Mouse (Mus musculus) intestine, embryonic 14.5 days (tissue): Measurements from ENCODE around the gene Nlrx1. TPM values are rescaled to one million over a fixed set of nuclear protein-coding genes. Genes with fewer than 3 reads are reported as not detected.

ENCODE experiments used
- ATAC-seq: fragments of 200-750 bp; cut with Nextera tagmentation; replicated peaks from 2 replicates; pipeline ENCODE4 v1.8.0; 2017; ENCODE audit warnings: low read depth, moderate number of reproducible peaks, moderate TSS enrichment, moderate library complexity; ENCODE audit not compliant: low FRiP score, low TSS enrichment
- DNase-seq: peaks from one replicate; pipeline ENCODE4 v3.0.0-alpha.2; 2018; ENCODE audit warnings: low spot score
- H3K27ac ChIP-seq: fragments of 300-500 bp; sonication (generic); 2 replicates; pipeline ENCODE4 v1.5.1; 2014; ENCODE audit warnings: low read depth, mild to moderate bottlenecking, control low read depth
- H3K27me3 ChIP-seq: fragments of 300-500 bp; sonication (generic); replicated peaks from 2 replicates; pipeline ENCODE4 v1.6.1; 2014; ENCODE audit warnings: low read length, control low read depth; ENCODE audit not compliant: control insufficient read depth, insufficient read depth
- H3K36me3 ChIP-seq: fragments of 300-500 bp; sonication (generic); 2 replicates; pipeline ENCODE4 v1.6.1; 2014; ENCODE audit warnings: low read length, control low read depth; ENCODE audit not compliant: control insufficient read depth, insufficient read depth
- H3K4me1 ChIP-seq: fragments of 300-500 bp; sonication (generic); replicated peaks from 2 replicates; pipeline ENCODE4 v1.6.1; 2014; ENCODE audit warnings: low read length, control low read depth, mixed read lengths; ENCODE audit not compliant: control insufficient read depth, insufficient read depth
- H3K4me2 ChIP-seq: fragments of 300-500 bp; sonication (generic); 2 replicates; pipeline ENCODE4 v1.6.1; 2014; ENCODE audit warnings: low read length
- H3K4me3 ChIP-seq: fragments of 300-500 bp; sonication (generic); 2 replicates; pipeline ENCODE4 v1.5.1; 2014; ENCODE audit warnings: low read depth, low read length, control low read depth, mixed read lengths
- H3K9ac ChIP-seq: fragments of 300-500 bp; sonication (generic); 2 replicates; pipeline ENCODE4 v1.6.1; 2014; ENCODE audit warnings: mild to moderate bottlenecking, low read length
- H3K9me3 ChIP-seq: fragments of 300-500 bp; sonication (generic); 2 replicates; pipeline ENCODE4 v1.6.1; 2016; ENCODE audit warnings: low read length, control low read depth; ENCODE audit not compliant: control insufficient read depth
- WGBS: fragments of 180-500 bp; shearing (Covaris S2); extraction: QIAGEN DNeasy Blood & Tissue Kit; methylation state at CpG from one replicate; pipeline ENCODE4 v1.1.7; 2014; 5-methylcytosine and 5-hydroxymethylcytosine counted together
- polyA plus RNA-seq: library from polyadenylated mRNA; unstranded; fragments of >200 nt; fragmentation: Nextera tagmentation; extraction: Ambion mirVana; gene quantifications from 2 replicates; pipeline ENCODE4 v1.2.1, GENCODE M21; 2014

The Nlrx1 gene
- polyA plus RNA-seq, 1 experiment from 2014 or later: 7.0 TPM

GRCm38 (mm10) chr9:44249181-44250146 lies 18.9 kb downstream of the Nlrx1 start:
- no peak overlapping the region for H3K4me3 ChIP-seq
- WGBS: 48% methylated on average over 26 of the region's 26 CpGs
- no peaks in the 10 kb centered on the region for H3K27me3 ChIP-seq
- H3K4me1 ChIP-seq: peaks cover 4% of the 10 kb centered on the region; the same call in 1 of the 2 replicates
- H3K27ac ChIP-seq: no peak overlapping the region
- H3K36me3 ChIP-seq: no peaks in the 10 kb centered on the region
- ATAC-seq (peak; percentile 80), DNase-seq (peak; percentile 73)
- no peaks in the 10 kb centered on the region for H3K9me3 ChIP-seq
- H3K4me2 ChIP-seq: no peak overlapping the region
- no peak overlapping the region for H3K9ac ChIP-seq

GRCm38 (mm10) chr9:44247907-44248306 lies 20.5 kb downstream of the Nlrx1 start:
- Histone ChIP-seq H3K36me3 (no peaks in the 10 kb centered on the region), H3K4me2 (no peak overlapping the region), H3K9ac (no peak overlapping the region), H3K4me3 (no peak overlapping the region), H3K27me3 (no peaks in the 10 kb centered on the region), H3K9me3 (no peaks in the 10 kb centered on the region), H3K27ac (no peak overlapping the region), H3K4me1 (no peaks in the 10 kb centered on the region; the same call in 1 of the 2 replicates)
- DNase-seq (no peak), ATAC-seq (no peak)
- WGBS: 71% methylated on average over 6 of the region's 6 CpGs

- Histone ChIP-seq H3K9me3 (no peaks in the 10 kb centered on the region), H3K27ac (no peak overlapping the region), H3K9ac (no peak overlapping the region), H3K4me2 (no peak overlapping the region), H3K36me3 (no peaks in the 10 kb centered on the region), H3K27me3 (no peaks in the 10 kb centered on the region), H3K4me3 (no peak overlapping the region), H3K4me1 (0 out of 2 replicates have a peak, but pooled peaks cover 3% of the 10 kb centered on the region)
- 58% methylated on average over 2 of the region's 2 CpGs for WGBS
- ATAC-seq (no peak), DNase-seq (no peak)
These were observed 24.8 kb downstream of the Nlrx1 start for GRCm38 (mm10) chr9:44243621-44244020.

- no peak for DNase-seq
- no peak for ATAC-seq
- Histone ChIP-seq H3K4me3 (no peak overlapping the region), H3K4me2 (no peak overlapping the region), H3K27ac (no peak overlapping the region), H3K27me3 (no peaks in the 10 kb centered on the region), H3K9me3 (no peaks in the 10 kb centered on the region), H3K4me1 (0 out of 2 replicates have a peak, but pooled peaks cover 3% of the 10 kb centered on the region), H3K9ac (no peak overlapping the region), H3K36me3 (no peaks in the 10 kb centered on the region)
- WGBS: 74% methylated on average over 9 of the region's 9 CpGs
These were observed 27.0 kb downstream of the Nlrx1 start for GRCm38 (mm10) chr9:44241418-44241817.

GRCm38 (mm10) chr9:44240911-44241310 lies 27.5 kb downstream of the Nlrx1 start:
- Histone ChIP-seq H3K4me1 (0 out of 2 replicates have a peak, but pooled peaks cover 3% of the 10 kb centered on the region), H3K9me3 (no peaks in the 10 kb centered on the region), H3K4me2 (no peak overlapping the region), H3K9ac (no peak overlapping the region), H3K4me3 (no peak overlapping the region), H3K27ac (no peak overlapping the region), H3K27me3 (no peaks in the 10 kb centered on the region), H3K36me3 (no peaks in the 10 kb centered on the region)
- no peak for DNase-seq
- ATAC-seq: no peak
- 57% methylated on average over 5 of the region's 5 CpGs for WGBS

- Histone ChIP-seq H3K27ac (no peak within 1 kb of the TSS), H3K4me2 (no peak within 1 kb of the TSS), H3K4me1 (0 out of 2 replicates have a peak, but pooled peaks cover 3% of the 10 kb centered on the region), H3K36me3 (no peaks in the 10 kb centered on the region), H3K27me3 (no peaks in the 10 kb centered on the region), H3K9me3 (no peaks in the 10 kb centered on the region), H3K4me3 (no peak within 1 kb of the TSS), H3K9ac (no peak within 1 kb of the TSS)
- 43% methylated on average over 2 of the region's 2 CpGs for WGBS
- DNase-seq: no peak
- no peak for ATAC-seq
These were observed 28.0 kb downstream of the Nlrx1 start, which contains the start of gene Ccdc153 for GRCm38 (mm10) chr9:44240399-44240798. TSS of gene Ccdc153 (plus strand) at chr9:44240676.

- no peak overlapping the region for H3K27ac ChIP-seq
- no peaks in the 10 kb centered on the region for H3K9me3 ChIP-seq
- H3K36me3 ChIP-seq: no peaks in the 10 kb centered on the region
- no peak overlapping the region for H3K9ac ChIP-seq
- WGBS: 11% methylated on average over 5 of the region's 5 CpGs
- H3K27me3 ChIP-seq: no peaks in the 10 kb centered on the region
- H3K4me3 ChIP-seq: no peak overlapping the region
- H3K4me1 ChIP-seq: 0 out of 2 replicates have a peak, but pooled peaks cover 3% of the 10 kb centered on the region
- DNase-seq: peak; percentile 80
- ATAC-seq: 0 out of 2 replicates have a peak, but pooled peaks have one; percentile 20
- H3K4me2 ChIP-seq: no peak overlapping the region
These were observed 29.0 kb downstream of the Nlrx1 start for GRCm38 (mm10) chr9:44239447-44239846.

- DNase-seq (no peak), ATAC-seq (no peak)
- H3K36me3 ChIP-seq: no peaks in the 10 kb centered on the region
- WGBS: 77% methylated on average over 17 of the region's 17 CpGs
- H3K4me3 ChIP-seq: no peak overlapping the region
- no peak overlapping the region for H3K9ac ChIP-seq
- H3K27me3 ChIP-seq: no peaks in the 10 kb centered on the region
- H3K4me1 ChIP-seq: 0 out of 2 replicates have a peak, but pooled peaks cover 3% of the 10 kb centered on the region
- H3K4me2 ChIP-seq: no peak overlapping the region
- H3K27ac ChIP-seq: no peak overlapping the region
- no peaks in the 10 kb centered on the region for H3K9me3 ChIP-seq
These were observed 29.8 kb downstream of the Nlrx1 start for GRCm38 (mm10) chr9:44238501-44239190.
